Mouse (Mus musculus): ENCODE data around the gene Gm10382. TPM values are rescaled to one million over a fixed set of nuclear protein-coding genes. Genes with fewer than 3 reads are reported as not detected.
"Not testable (repeated sequence)": the region's sequence is repeated elsewhere in the genome, so short reads cannot be mapped to it uniquely, and the experiment has no call there.

Gm10382 gene
- polyA plus RNA-seq, 1 experiment from 2014 or later = 0.65 TPM

DNA sequence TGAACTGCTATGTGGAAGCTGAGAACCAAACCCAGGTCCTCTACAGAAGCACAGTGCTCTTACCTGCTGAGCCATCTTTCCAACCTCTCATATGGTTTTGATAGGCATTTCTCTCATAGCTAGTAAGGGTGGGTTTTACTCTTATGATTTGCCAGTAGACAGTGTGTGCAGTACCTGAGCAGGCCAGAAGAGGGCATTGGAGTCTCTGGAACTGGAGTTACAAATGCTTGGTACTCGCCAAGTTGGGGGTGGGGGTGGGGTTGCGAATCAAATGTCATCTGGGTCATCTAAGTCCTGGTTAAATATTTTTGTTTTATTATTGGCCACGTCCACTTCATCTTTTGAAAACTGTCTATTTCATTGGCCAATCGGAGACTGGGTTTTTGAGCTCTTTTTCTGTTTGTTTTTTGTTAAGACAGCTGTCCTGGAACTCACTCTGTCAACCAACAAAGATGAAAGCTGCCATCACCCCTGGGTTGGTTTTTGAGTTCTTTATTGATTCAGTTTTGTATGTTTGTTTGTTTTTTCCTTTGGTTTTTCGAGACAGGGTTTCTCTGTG, 22.9 kb downstream of the Gm10382 start:
- Histone ChIP-seq H3K9ac (no peak overlapping the region), H3K4me1 (replicated peaks) (peaks cover 11% of the 10 kb centered on the region), H3K36me3 (peaks cover 36% of the 10 kb centered on the region), H3K4me3 (no peak overlapping the region), H3K27ac (replicated peaks) (no peak overlapping the region), H3K4me2 (no peak overlapping the region), H3K9me3 (no peaks in the 10 kb centered on the region), H3K27me3 (no peaks in the 10 kb centered on the region)
- WGBS = 59% methylated on average over 5 of the region's 5 CpGs
- ATAC-seq (ENCODE audit: low FRiP score, low read depth) = no peak

DNA sequence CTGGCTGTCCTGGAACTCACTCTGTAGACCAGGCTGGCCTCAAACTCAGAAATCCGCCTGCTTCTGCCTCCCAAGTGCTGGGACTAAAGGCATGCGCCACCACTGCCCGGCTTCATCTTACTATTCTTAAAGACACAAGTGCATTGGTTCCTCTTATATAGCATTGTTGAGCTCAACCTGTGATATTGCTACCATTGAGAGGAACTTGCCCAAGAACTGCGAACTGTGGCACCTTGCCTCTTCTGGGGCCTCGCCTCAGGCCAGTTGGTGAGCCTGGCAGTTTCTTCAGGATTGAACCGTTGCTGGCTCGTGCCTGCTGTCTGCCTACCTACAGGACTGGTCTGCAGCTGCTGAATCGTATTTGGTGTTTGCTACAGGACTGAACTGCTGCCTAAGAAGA, 23.4 kb downstream of the Gm10382 start:
- not testable (repeated sequence) for H3K27me3 ChIP-seq; H3K4me3 ChIP-seq; H3K4me1 ChIP-seq (replicated peaks); ATAC-seq (ENCODE audit: low FRiP score, low read depth); H3K4me2 ChIP-seq; H3K9me3 ChIP-seq; H3K9ac ChIP-seq; H3K27ac ChIP-seq (replicated peaks)
- H3K36me3 ChIP-seq = peaks cover 41% of the 10 kb centered on the region
- 92% methylated on average over 8 of the region's 8 CpGs for WGBS

DNA sequence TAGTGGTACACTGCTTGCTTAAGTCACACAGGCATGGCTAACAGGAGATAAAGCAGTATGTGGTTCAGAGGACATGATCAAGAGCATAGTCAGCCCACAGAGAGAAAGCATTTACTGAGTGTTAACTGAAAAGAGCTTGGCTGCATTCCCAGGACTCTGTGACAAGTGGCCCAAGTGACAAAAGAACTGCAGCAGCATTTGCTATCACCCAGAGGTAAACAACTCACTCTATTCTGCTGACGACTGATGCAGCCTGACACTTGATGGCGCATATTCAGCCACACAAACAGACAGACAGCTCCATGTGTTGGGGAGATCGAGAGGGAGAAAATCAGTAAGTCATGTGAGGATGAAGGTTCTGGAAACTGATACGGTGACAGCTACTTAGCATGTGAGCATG, 24.6 kb downstream of the Gm10382 start:
- H3K36me3 ChIP-seq = peaks cover 53% of the 10 kb centered on the region
- 70% methylated on average over 4 of the region's 4 CpGs for WGBS
- 0 out of 2 replicates have a peak, but pooled peaks cover 5% of the 10 kb centered on the region for H3K4me1 ChIP-seq (replicated peaks)
- no peak overlapping the region for H3K4me3 ChIP-seq
- H3K9me3 ChIP-seq = no peaks in the 10 kb centered on the region
- no peak overlapping the region for H3K9ac ChIP-seq
- H3K27me3 ChIP-seq = no peaks in the 10 kb centered on the region
- no peak overlapping the region for H3K27ac ChIP-seq (replicated peaks)
- no peak overlapping the region for H3K4me2 ChIP-seq
- no peak for ATAC-seq (ENCODE audit: low FRiP score, low read depth)

DNA sequence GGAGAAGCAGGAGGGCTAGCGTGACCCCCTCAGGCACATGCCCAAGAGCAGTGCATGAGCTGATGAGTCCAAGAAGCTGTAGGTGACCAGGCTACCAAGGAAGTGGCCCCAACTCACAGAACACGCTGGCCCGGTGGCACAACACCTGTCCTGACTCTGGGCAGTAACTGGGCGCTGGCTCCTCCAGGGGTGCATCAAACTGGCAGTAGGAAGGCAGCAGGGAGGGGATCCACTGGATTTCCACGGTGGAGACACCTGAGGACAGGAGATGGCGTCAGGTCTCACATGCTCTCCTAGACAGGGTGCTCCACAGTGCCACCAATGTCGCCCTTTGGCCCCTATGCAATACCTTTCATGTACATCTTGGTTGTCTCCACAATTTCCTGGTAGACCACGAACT, 27.1 kb downstream of the Gm10382 start:
- no peak overlapping the region for H3K4me2 ChIP-seq
- ATAC-seq (ENCODE audit: low FRiP score, low read depth) = no peak
- H3K36me3 ChIP-seq = peaks cover 76% of the 10 kb centered on the region
- H3K9me3 ChIP-seq = no peaks in the 10 kb centered on the region
- H3K27ac ChIP-seq (replicated peaks) = no peak overlapping the region
- H3K27me3 ChIP-seq = no peaks in the 10 kb centered on the region
- no peak overlapping the region for H3K9ac ChIP-seq
- H3K4me3 ChIP-seq = no peak overlapping the region
- no peaks in the 10 kb centered on the region for H3K4me1 ChIP-seq (replicated peaks)
- WGBS = 96% methylated on average over 8 of the region's 8 CpGs

DNA sequence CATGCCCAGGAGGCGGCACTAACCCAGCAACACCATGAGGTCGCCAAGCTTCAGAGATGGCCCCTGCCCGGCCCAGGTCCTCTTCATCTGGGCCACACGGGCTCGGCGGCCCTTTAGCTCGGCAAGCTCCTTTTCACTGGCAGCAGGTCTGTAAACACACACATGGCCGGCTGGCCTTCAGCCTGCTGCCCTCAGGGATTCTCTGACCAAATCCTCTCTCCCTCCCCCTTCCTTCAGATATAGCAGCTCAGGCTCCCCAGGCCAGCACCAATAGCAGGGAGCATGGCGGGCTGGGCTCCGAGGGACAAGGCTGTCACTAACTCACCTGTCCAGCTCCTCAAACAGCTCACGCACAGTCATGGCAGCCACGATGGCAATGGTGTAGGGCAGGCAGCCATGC, 29.5 kb downstream of the Gm10382 start:
- Histone ChIP-seq H3K4me3 (no peak overlapping the region), H3K4me1 (replicated peaks) (no peaks in the 10 kb centered on the region), H3K36me3 (peaks cover 92% of the 10 kb centered on the region), H3K4me2 (no peak overlapping the region), H3K9ac (no peak overlapping the region), H3K27ac (replicated peaks) (no peak overlapping the region), H3K9me3 (no peaks in the 10 kb centered on the region), H3K27me3 (no peaks in the 10 kb centered on the region)
- 93% methylated on average over 12 of the region's 12 CpGs for WGBS
- ATAC-seq (ENCODE audit: low FRiP score, low read depth) = no peak

DNA sequence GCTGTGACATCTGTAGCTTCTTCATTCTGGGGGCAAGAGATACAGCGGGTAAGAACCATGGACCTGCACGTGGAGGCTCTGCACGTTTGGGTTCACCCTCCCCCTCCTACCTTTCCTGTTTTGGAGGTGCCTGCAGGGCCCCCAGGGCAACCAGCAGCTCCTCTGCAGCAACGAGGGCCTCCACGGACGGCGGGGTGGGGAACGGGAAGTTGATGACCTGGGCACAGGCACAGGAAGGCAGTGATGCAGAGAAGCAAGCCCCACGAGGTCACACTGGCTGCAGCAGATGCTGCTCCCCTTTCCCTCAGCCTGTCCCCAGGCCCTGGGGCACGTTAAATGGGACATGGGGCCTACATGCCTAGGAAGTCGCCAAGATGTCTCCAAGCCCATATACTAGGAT, 30.0 kb downstream of the Gm10382 start:
- 82% methylated on average over 11 of the region's 11 CpGs for WGBS
- no peak for ATAC-seq (ENCODE audit: low FRiP score, low read depth)
- no peak overlapping the region for H3K4me2 ChIP-seq
- H3K4me1 ChIP-seq (replicated peaks) = no peaks in the 10 kb centered on the region
- peaks cover 92% of the 10 kb centered on the region for H3K36me3 ChIP-seq
- no peaks in the 10 kb centered on the region for H3K9me3 ChIP-seq
- no peak overlapping the region for H3K9ac ChIP-seq
- no peak overlapping the region for H3K27ac ChIP-seq (replicated peaks)
- no peaks in the 10 kb centered on the region for H3K27me3 ChIP-seq
- H3K4me3 ChIP-seq = no peak overlapping the region

DNA sequence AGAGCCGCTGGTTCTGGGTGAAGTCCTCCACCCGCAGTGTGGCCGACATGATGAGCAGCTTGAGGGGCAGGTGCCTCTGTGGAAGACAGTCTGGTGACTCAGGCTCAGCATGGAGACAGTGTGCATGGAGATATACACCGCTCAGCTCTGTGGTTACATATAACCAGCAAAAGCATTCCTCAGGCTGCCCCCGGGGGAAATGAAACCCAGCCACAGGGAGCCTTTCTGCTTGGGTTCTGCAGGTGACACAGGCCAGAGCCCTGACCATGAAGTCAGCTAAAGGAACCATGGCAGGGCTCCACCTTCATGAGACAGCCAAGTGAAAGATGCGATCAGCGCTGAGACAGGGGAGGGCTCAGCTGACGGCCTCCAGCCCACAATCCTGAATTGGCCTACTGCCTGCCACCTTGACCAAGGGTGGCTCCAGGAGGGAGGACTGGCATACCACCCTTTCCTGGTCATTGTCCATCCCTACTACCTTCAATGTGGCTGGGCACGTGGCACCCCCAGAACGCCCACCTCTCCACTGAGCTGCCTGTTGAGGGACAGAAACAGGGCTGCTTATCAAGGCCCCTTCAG, 36.7 kb downstream of the Gm10382 start:
- no peak overlapping the region for H3K4me2 ChIP-seq
- 96% methylated on average over 10 of the region's 10 CpGs for WGBS
- ATAC-seq (ENCODE audit: low FRiP score, low read depth) = no peak

DNA sequence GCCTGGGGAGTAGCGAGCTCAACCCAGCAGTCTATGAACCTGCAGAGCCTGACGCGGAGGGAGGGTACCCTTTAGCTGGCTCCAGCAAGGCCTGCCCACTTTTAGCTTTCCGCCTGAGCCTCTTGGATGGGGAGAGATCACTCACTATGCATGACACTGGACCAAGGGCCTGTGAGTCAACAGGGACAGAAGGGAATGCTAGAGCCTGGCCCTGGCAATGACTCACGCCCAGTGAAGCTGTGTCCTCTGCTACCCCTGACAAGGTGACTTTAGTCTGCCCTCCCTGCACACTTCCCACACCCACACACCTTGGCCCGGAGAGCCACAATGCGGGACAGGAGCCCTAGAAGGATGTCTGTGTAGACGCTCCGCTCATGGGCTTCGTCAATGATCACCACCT, 37.2 kb downstream of the Gm10382 start:
- H3K9me3 ChIP-seq = no peaks in the 10 kb centered on the region
- ATAC-seq (ENCODE audit: low FRiP score, low read depth) = no peak
- no peak overlapping the region for H3K9ac ChIP-seq
- H3K4me1 ChIP-seq (replicated peaks) = no peaks in the 10 kb centered on the region
- H3K27me3 ChIP-seq = no peaks in the 10 kb centered on the region
- no peak overlapping the region for H3K4me2 ChIP-seq
- H3K27ac ChIP-seq (replicated peaks) = no peak overlapping the region
- 97% methylated on average over 10 of the region's 10 CpGs for WGBS
- H3K4me3 ChIP-seq = no peak overlapping the region
- H3K36me3 ChIP-seq = peaks cover 96% of the 10 kb centered on the region

More for the DNA sequence above, 36.7 kb downstream of the Gm10382 start:
- H3K4me1 ChIP-seq (replicated peaks) = no peaks in the 10 kb centered on the region
- no peaks in the 10 kb centered on the region for H3K27me3 ChIP-seq
- no peaks in the 10 kb centered on the region for H3K9me3 ChIP-seq
- no peak overlapping the region for H3K27ac ChIP-seq (replicated peaks)
- H3K4me3 ChIP-seq = no peak overlapping the region
- no peak overlapping the region for H3K9ac ChIP-seq
- H3K36me3 ChIP-seq = peaks cover 96% of the 10 kb centered on the region

DNA sequence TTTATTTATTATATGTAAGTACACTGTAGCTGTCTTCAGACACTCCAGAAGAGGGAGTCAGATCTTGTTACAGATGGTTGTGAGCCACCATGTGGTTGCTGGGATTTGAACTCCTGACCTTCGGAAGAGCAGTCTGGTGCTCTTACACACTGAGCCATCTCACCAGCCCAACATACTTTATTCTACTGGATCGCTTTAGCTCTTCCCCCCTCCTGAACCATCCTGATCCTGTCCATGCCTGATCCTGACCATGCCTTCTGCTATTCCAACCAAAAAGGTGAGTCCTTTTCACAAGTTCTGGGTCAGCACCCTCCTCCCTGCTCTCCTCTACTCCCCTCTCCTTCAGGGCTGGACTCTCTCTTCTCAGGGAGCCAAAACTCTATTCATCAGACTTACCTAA, 43.2 kb downstream of the Gm10382 start:
- not testable (repeated sequence) for H3K27ac ChIP-seq (replicated peaks); H3K9ac ChIP-seq; ATAC-seq (ENCODE audit: low FRiP score, low read depth); H3K4me3 ChIP-seq; H3K27me3 ChIP-seq; H3K9me3 ChIP-seq
- Histone ChIP-seq H3K4me1 (replicated peaks) (peaks cover 13% of the 10 kb centered on the region), H3K4me2 (peak overlapping the region; percentile 81), H3K36me3 (peaks cover 40% of the 10 kb centered on the region)
- 93% methylated on average over 2 of the region's 2 CpGs for WGBS

DNA sequence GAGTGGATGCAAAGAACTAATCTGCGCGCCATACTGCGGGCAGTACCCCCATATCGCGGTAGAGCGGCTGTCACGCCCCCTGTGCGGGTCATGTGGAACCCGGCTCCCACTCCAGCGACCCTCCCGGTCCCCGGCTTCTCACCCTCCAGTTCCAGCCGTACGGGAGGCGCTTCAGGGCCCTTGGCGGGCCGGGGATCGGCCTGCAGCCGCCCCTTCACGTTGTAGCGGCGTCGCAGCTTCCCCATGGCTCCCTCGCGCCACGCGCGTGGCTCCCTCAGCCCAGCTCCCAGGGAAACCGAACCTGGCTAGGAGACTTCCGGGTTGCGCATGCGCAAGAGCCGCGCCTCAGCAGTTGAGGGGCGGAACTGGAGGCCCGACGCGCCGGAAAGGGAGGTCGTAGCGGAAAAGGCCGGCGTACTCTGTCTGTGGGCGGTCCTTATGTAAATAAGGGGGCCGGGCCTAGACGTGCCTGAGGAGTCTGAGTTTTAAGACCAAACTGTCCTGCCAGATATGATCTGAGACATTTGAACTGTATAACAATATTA, 44.7 kb downstream of the Gm10382 start, which contains the start of gene Dhx37:
TSS of gene Dhx37 (minus strand) at position 329 of the 545 bp plus-strand sequence.
- H3K4me2 ChIP-seq = peak within 1 kb of the TSS; percentile 81
- H3K27ac ChIP-seq (replicated peaks) = peak within 1 kb of the TSS; percentile 78
- no peaks in the 10 kb centered on the region for H3K27me3 ChIP-seq
- no peaks in the 10 kb centered on the region for H3K9me3 ChIP-seq
- WGBS = under 1% methylated on average over 46 of the region's 46 CpGs
- peak; percentile 96 for ATAC-seq (ENCODE audit: low FRiP score, low read depth)
- peak within 1 kb of the TSS; percentile 83 for H3K9ac ChIP-seq
- peaks cover 25% of the 10 kb centered on the region for H3K36me3 ChIP-seq
- H3K4me1 ChIP-seq (replicated peaks) = peaks cover 13% of the 10 kb centered on the region
- H3K4me3 ChIP-seq = peak within 1 kb of the TSS; percentile 84

DNA sequence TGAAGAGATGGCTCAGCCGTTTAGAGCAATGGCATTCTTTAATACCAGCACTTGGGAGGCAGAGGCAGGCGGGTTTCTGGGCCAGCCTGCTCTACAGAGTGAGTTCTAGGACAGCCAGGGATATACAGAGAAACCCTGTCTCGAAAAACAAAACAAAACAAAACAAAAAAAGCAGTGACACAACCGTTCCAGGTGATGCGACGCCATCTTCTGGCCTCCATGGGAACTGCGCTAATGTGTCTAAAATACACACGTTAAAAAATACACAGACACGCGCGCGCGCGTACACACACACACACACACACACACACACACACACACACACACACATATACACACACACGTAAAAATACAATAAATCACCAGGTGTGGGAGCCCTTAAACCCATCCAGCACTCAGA, 45.2 kb downstream of the Gm10382 start:
- not testable (repeated sequence) for H3K27ac ChIP-seq (replicated peaks); H3K9me3 ChIP-seq; ATAC-seq (ENCODE audit: low FRiP score, low read depth); H3K9ac ChIP-seq; H3K27me3 ChIP-seq
- 55% methylated on average over 15 of the region's 15 CpGs for WGBS
- Histone ChIP-seq H3K4me1 (replicated peaks) (peaks cover 13% of the 10 kb centered on the region), H3K4me2 (peak overlapping the region; percentile 81), H3K36me3 (peaks cover 20% of the 10 kb centered on the region), H3K4me3 (peak overlapping the region; percentile 84)
